Mouse (Mus musculus) midbrain, embryonic 13.5 days (tissue): ENCODE measurements around the gene Gpd1. TPM values are rescaled to one million over a fixed set of nuclear protein-coding genes. Genes with fewer than 3 reads are reported as not detected.
"Not testable (repeated sequence)": the region's sequence is repeated elsewhere in the genome, so short reads cannot be mapped to it uniquely, and the experiment has no call there.

Experiments
- ATAC-seq: fragments of 200-750 bp; cut with Nextera tagmentation; 2 replicates; pipeline ENCODE4 v1.8.0; 2017; ENCODE audit warnings: mild to moderate bottlenecking, moderate TSS enrichment, moderate library complexity
- H3K27ac ChIP-seq: fragments of 300-500 bp; sonication (generic); 2 replicates; pipeline ENCODE4 v1.5.1; 2015; ENCODE audit warnings: inconsistent platforms, mild to moderate bottlenecking, moderate library complexity
- H3K27me3 ChIP-seq: fragments of 300-500 bp; sonication (generic); 2 replicates; pipeline ENCODE4 v1.6.1; 2015; ENCODE audit warnings: mild to moderate bottlenecking, inconsistent platforms
- H3K36me3 ChIP-seq: fragments of 300-500 bp; sonication (generic); 2 replicates; pipeline ENCODE4 v1.6.1; 2015; ENCODE audit warnings: mild to moderate bottlenecking, inconsistent platforms
- H3K4me1 ChIP-seq: fragments of 300-500 bp; sonication (generic); replicated peaks from 2 replicates; pipeline ENCODE4 v1.6.1; 2015; ENCODE audit warnings: inconsistent platforms
- H3K4me2 ChIP-seq: fragments of 300-500 bp; sonication (generic); replicated peaks from 2 replicates; pipeline ENCODE4 v1.6.1; 2015; ENCODE audit warnings: moderate library complexity, mild to moderate bottlenecking, inconsistent platforms
- H3K4me3 ChIP-seq: fragments of 300-500 bp; sonication (generic); replicated peaks from 2 replicates; pipeline ENCODE4 v1.5.1; 2015; ENCODE audit warnings: mild to moderate bottlenecking, inconsistent platforms
- H3K9ac ChIP-seq: fragments of 300-500 bp; sonication (generic); replicated peaks from 2 replicates; pipeline ENCODE4 v1.6.1; 2015; ENCODE audit warnings: mild to moderate bottlenecking, inconsistent platforms
- H3K9me3 ChIP-seq: fragments of 300-500 bp; sonication (generic); 2 replicates; pipeline ENCODE4 v1.6.1; 2016; ENCODE audit warnings: mild to moderate bottlenecking, inconsistent platforms
- WGBS: fragments of 180-500 bp; shearing (Covaris S2); methylation state at CpG from one replicate; pipeline ENCODE4 v1.1.7; 2015; 5-methylcytosine and 5-hydroxymethylcytosine counted together
- polyA plus RNA-seq: library from polyadenylated mRNA; unstranded; fragments of >200 nt; fragmentation: Nextera tagmentation; extraction: Ambion mirVana; gene quantifications from 2 replicates; pipeline ENCODE4 v1.2.1, GENCODE M21; 2015

Gene Gpd1
- polyA plus RNA-seq, 1 experiment from 2014 or later = 1.3 TPM

- peaks cover 40% of the 10 kb centered on the region for H3K4me1 ChIP-seq
- H3K9ac ChIP-seq = peak overlapping the region; percentile 63
- peak overlapping the region; percentile 88 for H3K4me3 ChIP-seq
- no peaks in the 10 kb centered on the region for H3K27me3 ChIP-seq
- H3K9me3 ChIP-seq = no peaks in the 10 kb centered on the region
- peak overlapping the region; percentile 55 for H3K4me2 ChIP-seq
- H3K36me3 ChIP-seq = peaks cover 55% of the 10 kb centered on the region
- H3K27ac ChIP-seq = peak overlapping the region; percentile 41
- WGBS = 11% methylated on average over 16 of the region's 16 CpGs
- peak; percentile 40 for ATAC-seq
These were observed 7.1 kb downstream of the Gpd1 start for GRCm38 (mm10) chr15:99724292-99725021.

GRCm38 (mm10) chr15:99725341-99726155 lies 8.2 kb downstream of the Gpd1 start, which contains the start of gene Cox14:
Gene Cox14, plus strand, starts transcription at chr15:99725618.
- peak; percentile 96 for ATAC-seq
- Histone ChIP-seq H3K4me2 (peak within 1 kb of the TSS; percentile 90), H3K9ac (peak within 1 kb of the TSS; percentile 94), H3K4me1 (peaks cover 40% of the 10 kb centered on the region), H3K9me3 (no peaks in the 10 kb centered on the region), H3K36me3 (peaks cover 52% of the 10 kb centered on the region), H3K27ac (peak within 1 kb of the TSS; percentile 92), H3K4me3 (peak within 1 kb of the TSS; percentile 88), H3K27me3 (no peaks in the 10 kb centered on the region)
- under 1% methylated on average over 68 of the region's 68 CpGs for WGBS

- Histone ChIP-seq H3K9ac (peak overlapping the region; percentile 94), H3K36me3 (peaks cover 48% of the 10 kb centered on the region), H3K4me2 (peak overlapping the region; percentile 90), H3K4me3 (peak overlapping the region; percentile 88), H3K27me3 (no peaks in the 10 kb centered on the region), H3K4me1 (peaks cover 38% of the 10 kb centered on the region), H3K27ac (no peak overlapping the region), H3K9me3 (no peaks in the 10 kb centered on the region)
- 93% methylated on average over 2 of the region's 2 CpGs for WGBS
- no peak for ATAC-seq
These were observed 9.2 kb downstream of the Gpd1 start for GRCm38 (mm10) chr15:99726549-99726948.

- WGBS = 98% methylated on average over 4 of the region's 5 CpGs
- H3K27ac ChIP-seq, H3K9me3 ChIP-seq, H3K9ac ChIP-seq, H3K27me3 ChIP-seq, ATAC-seq, H3K4me3 ChIP-seq: not testable (repeated sequence)
- Histone ChIP-seq H3K36me3 (peaks cover 44% of the 10 kb centered on the region), H3K4me2 (peak overlapping the region; percentile 90; the same call in 1 of the 2 replicates), H3K4me1 (peaks cover 38% of the 10 kb centered on the region)
These were observed 9.7 kb downstream of the Gpd1 start for GRCm38 (mm10) chr15:99727039-99727438.

GRCm38 (mm10) chr15:99727525-99727924 lies 10.2 kb downstream of the Gpd1 start:
- H3K9me3 ChIP-seq = no peaks in the 10 kb centered on the region
- no peak overlapping the region for H3K4me3 ChIP-seq
- peaks cover 44% of the 10 kb centered on the region for H3K36me3 ChIP-seq
- no peak overlapping the region for H3K4me2 ChIP-seq
- H3K9ac ChIP-seq = no peak overlapping the region
- no peaks in the 10 kb centered on the region for H3K27me3 ChIP-seq
- peaks cover 38% of the 10 kb centered on the region for H3K4me1 ChIP-seq
- WGBS = 95% methylated on average over 12 of the region's 12 CpGs
- ATAC-seq = no peak
- no peak overlapping the region for H3K27ac ChIP-seq

- Histone ChIP-seq H3K4me3 (no peak overlapping the region), H3K4me2 (no peak overlapping the region), H3K27me3 (no peaks in the 10 kb centered on the region), H3K4me1 (peaks cover 34% of the 10 kb centered on the region), H3K9me3 (no peaks in the 10 kb centered on the region), H3K9ac (no peak overlapping the region), H3K36me3 (peaks cover 43% of the 10 kb centered on the region), H3K27ac (no peak overlapping the region)
- ATAC-seq = no peak
- 94% methylated on average over 5 of the region's 5 CpGs for WGBS
These were observed 10.9 kb downstream of the Gpd1 start for GRCm38 (mm10) chr15:99728211-99728610.

GRCm38 (mm10) chr15:99729056-99729783 lies 11.9 kb downstream of the Gpd1 start:
- H3K9me3 ChIP-seq = no peaks in the 10 kb centered on the region
- no peak overlapping the region for H3K27ac ChIP-seq
- H3K4me3 ChIP-seq = no peak overlapping the region
- peaks cover 23% of the 10 kb centered on the region for H3K4me1 ChIP-seq
- ATAC-seq = no peak
- no peak overlapping the region for H3K9ac ChIP-seq
- H3K4me2 ChIP-seq = no peak overlapping the region
- peaks cover 42% of the 10 kb centered on the region for H3K36me3 ChIP-seq
- WGBS = 94% methylated on average over 3 of the region's 4 CpGs
- no peaks in the 10 kb centered on the region for H3K27me3 ChIP-seq

GRCm38 (mm10) chr15:99731167-99731566 lies 13.9 kb downstream of the Gpd1 start:
- no peak for ATAC-seq
- Histone ChIP-seq H3K9me3 (no peaks in the 10 kb centered on the region), H3K4me1 (peaks cover 12% of the 10 kb centered on the region), H3K27me3 (no peaks in the 10 kb centered on the region), H3K27ac (no peak overlapping the region), H3K9ac (no peak overlapping the region), H3K4me2 (no peak overlapping the region), H3K36me3 (peaks cover 61% of the 10 kb centered on the region), H3K4me3 (no peak overlapping the region)
- 97% methylated on average over 2 of the region's 2 CpGs for WGBS

- WGBS = 92% methylated on average over 3 of the region's 3 CpGs
- Histone ChIP-seq H3K27me3 (no peaks in the 10 kb centered on the region), H3K4me2 (no peak overlapping the region), H3K4me3 (no peak overlapping the region), H3K9me3 (no peaks in the 10 kb centered on the region), H3K27ac (no peak overlapping the region), H3K9ac (no peak overlapping the region), H3K36me3 (peaks cover 66% of the 10 kb centered on the region), H3K4me1 (peaks cover 7% of the 10 kb centered on the region)
- ATAC-seq = no peak
These were observed 14.4 kb downstream of the Gpd1 start for GRCm38 (mm10) chr15:99731678-99732077.

- Histone ChIP-seq H3K9ac (no peak overlapping the region), H3K4me3 (no peak overlapping the region), H3K36me3 (peaks cover 72% of the 10 kb centered on the region), H3K27ac (no peak overlapping the region), H3K9me3 (no peaks in the 10 kb centered on the region), H3K27me3 (no peaks in the 10 kb centered on the region), H3K4me2 (no peak overlapping the region), H3K4me1 (no peaks in the 10 kb centered on the region)
- no peak for ATAC-seq
- WGBS = 95% methylated on average over 5 of the region's 5 CpGs
These were observed 15.9 kb downstream of the Gpd1 start for GRCm38 (mm10) chr15:99733186-99733585.

- peaks cover 84% of the 10 kb centered on the region for H3K36me3 ChIP-seq
- no peaks in the 10 kb centered on the region for H3K27me3 ChIP-seq
- ATAC-seq = no peak
- H3K9me3 ChIP-seq = no peaks in the 10 kb centered on the region
- WGBS = 91% methylated on average over 2 of the region's 2 CpGs
- no peak overlapping the region for H3K27ac ChIP-seq
- H3K4me2 ChIP-seq = no peak overlapping the region
- no peaks in the 10 kb centered on the region for H3K4me1 ChIP-seq
- H3K4me3 ChIP-seq = no peak overlapping the region
- H3K9ac ChIP-seq = no peak overlapping the region
These were observed 18.3 kb downstream of the Gpd1 start for GRCm38 (mm10) chr15:99735631-99736030.

GRCm38 (mm10) chr15:99736675-99737074 lies 19.4 kb downstream of the Gpd1 start:
- H3K4me2 ChIP-seq = no peak overlapping the region
- no peak overlapping the region for H3K4me3 ChIP-seq
- H3K27me3 ChIP-seq = no peaks in the 10 kb centered on the region
- no peaks in the 10 kb centered on the region for H3K9me3 ChIP-seq
- no peak overlapping the region for H3K9ac ChIP-seq
- H3K27ac ChIP-seq = no peak overlapping the region
- H3K4me1 ChIP-seq = no peaks in the 10 kb centered on the region
- H3K36me3 ChIP-seq = peaks cover 90% of the 10 kb centered on the region
- ATAC-seq = no peak
- 90% methylated on average over 11 of the region's 11 CpGs for WGBS
